Mouse (Mus musculus): Measurements from ENCODE around the gene Zfp706. TPM values are rescaled to one million over a fixed set of nuclear protein-coding genes. Genes with fewer than 3 reads are reported as not detected.
A peak's percentile ranks its signal among the peaks of the same experiment; 100 is the strongest.

Zfp706 gene
- polyA plus RNA-seq, 1 experiment from 2014 or later: 462 TPM

DNA sequence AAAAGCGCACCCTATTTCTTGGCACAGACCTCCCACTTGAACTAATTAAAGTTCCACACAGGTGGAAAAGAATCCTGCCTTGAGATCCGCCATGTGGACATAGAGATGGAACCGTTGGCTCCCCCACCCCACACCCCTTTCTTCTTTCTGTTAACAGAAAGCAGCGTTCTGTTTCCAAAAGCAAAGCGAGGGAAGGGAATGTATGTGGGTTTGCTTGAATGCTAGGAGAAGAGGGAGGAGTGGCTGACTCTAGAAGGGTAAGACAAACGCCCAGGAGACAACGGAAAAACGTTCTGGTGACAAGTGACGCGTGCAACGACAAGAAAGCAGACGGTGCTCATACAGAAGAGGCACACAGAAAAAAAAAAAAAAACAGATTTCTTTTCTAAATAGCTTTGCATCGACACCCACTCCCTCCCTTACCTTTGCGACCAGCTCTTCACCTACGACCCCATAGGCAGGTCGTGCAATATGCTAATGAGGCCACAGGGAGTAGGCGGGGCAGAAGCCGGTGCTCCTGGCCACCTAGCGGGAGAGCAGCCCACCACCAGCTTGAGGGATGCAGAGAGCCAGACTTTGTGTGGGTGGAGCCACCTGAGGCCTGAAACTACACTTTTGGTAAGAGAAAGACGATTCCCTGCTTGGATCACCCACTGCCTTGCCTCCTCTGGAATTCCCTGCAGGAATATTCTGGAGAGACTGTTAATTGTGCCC, 27.9 kb downstream of the Zfp706 start:
- H3K4me3 ChIP-seq (ENCODE audit: low read depth, low read length): peak overlapping the region; percentile 27
- H3K4me1 ChIP-seq (replicated peaks; ENCODE audit: control insufficient read depth, insufficient read depth, low read length): peaks cover 13% of the 10 kb centered on the region
- H3K4me2 ChIP-seq (ENCODE audit: low read length): peak overlapping the region; percentile 51
- no peaks in the 10 kb centered on the region for H3K9me3 ChIP-seq (ENCODE audit: control insufficient read depth, low read length)
- H3K9ac ChIP-seq (ENCODE audit: low read length): peak overlapping the region; percentile 6; the same call in 1 of the 2 replicates
- H3K36me3 ChIP-seq (ENCODE audit: control insufficient read depth, insufficient read depth, low read length): no peaks in the 10 kb centered on the region
- WGBS: 5% methylated on average over 20 of the region's 20 CpGs
- no peaks in the 10 kb centered on the region for H3K27me3 ChIP-seq (replicated peaks; ENCODE audit: control insufficient read depth, insufficient read depth, low read length)
- H3K27ac ChIP-seq (ENCODE audit: low read depth): no peak overlapping the region
- peak; percentile 74 for DNase-seq (ENCODE audit: low spot score)
- peak; percentile 80 for ATAC-seq (replicated peaks; ENCODE audit: low FRiP score, low TSS enrichment, low read depth)

DNA sequence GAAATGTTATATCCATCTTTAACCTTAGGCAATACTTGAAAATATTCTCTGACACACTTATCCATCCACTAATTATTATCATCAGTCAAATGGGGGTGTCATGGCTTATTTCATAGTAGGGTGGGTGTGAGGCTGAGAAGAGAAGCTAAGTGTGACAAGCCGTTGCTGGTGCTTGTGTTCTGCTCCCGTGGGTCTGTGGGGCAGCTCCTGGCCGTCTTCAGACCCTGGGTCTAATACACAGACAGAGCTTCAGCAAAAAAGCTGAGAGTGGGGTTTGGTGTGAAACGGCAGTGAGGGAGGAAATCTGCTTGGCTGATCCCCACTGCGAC, 28.4 kb downstream of the Zfp706 start:
- 27% methylated on average over 5 of the region's 5 CpGs for WGBS
- DNase-seq (ENCODE audit: low spot score): no peak
- H3K4me1 ChIP-seq (replicated peaks; ENCODE audit: control insufficient read depth, insufficient read depth, low read length): peaks cover 13% of the 10 kb centered on the region
- no peaks in the 10 kb centered on the region for H3K36me3 ChIP-seq (ENCODE audit: control insufficient read depth, insufficient read depth, low read length)
- H3K9me3 ChIP-seq (ENCODE audit: control insufficient read depth, low read length): no peaks in the 10 kb centered on the region
- H3K4me2 ChIP-seq (ENCODE audit: low read length): peak overlapping the region; percentile 51
- H3K27ac ChIP-seq (ENCODE audit: low read depth): no peak overlapping the region
- no peak for ATAC-seq (replicated peaks; ENCODE audit: low FRiP score, low TSS enrichment, low read depth)
- peak overlapping the region; percentile 27; the same call in 1 of the 2 replicates for H3K4me3 ChIP-seq (ENCODE audit: low read depth, low read length)
- no peak overlapping the region for H3K9ac ChIP-seq (ENCODE audit: low read length)
- H3K27me3 ChIP-seq (replicated peaks; ENCODE audit: control insufficient read depth, insufficient read depth, low read length): no peaks in the 10 kb centered on the region

DNA sequence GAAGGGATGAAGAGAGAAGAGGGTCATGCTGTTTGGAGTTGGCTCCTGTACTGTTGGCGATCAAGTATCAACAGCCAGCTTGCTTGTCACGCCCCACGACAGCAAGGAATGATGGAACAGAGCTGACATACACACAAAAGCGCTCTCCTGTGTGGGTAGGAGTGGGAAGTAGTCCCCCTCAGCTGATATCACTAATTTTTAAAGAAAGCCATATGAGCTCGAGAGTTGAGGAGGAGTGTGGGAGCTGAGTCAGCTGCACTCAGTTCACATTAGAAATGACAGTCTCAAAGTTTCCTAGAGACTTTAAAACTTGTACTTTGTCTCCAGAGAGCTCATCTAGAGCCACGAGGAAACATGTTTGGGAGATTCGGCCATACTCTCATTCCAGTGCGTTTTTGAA, 29.8 kb downstream of the Zfp706 start:
- Histone ChIP-seq H3K9ac (ENCODE audit: low read length) (no peak overlapping the region), H3K27ac (ENCODE audit: low read depth) (no peak overlapping the region), H3K27me3 (replicated peaks; ENCODE audit: control insufficient read depth, insufficient read depth, low read length) (no peaks in the 10 kb centered on the region), H3K4me2 (ENCODE audit: low read length) (no peak overlapping the region), H3K4me3 (ENCODE audit: low read depth, low read length) (no peak overlapping the region), H3K9me3 (ENCODE audit: control insufficient read depth, low read length) (no peaks in the 10 kb centered on the region), H3K36me3 (ENCODE audit: control insufficient read depth, insufficient read depth, low read length) (no peaks in the 10 kb centered on the region), H3K4me1 (replicated peaks; ENCODE audit: control insufficient read depth, insufficient read depth, low read length) (peaks cover 13% of the 10 kb centered on the region)
- DNase-seq (ENCODE audit: low spot score) (no peak), ATAC-seq (replicated peaks; ENCODE audit: low FRiP score, low TSS enrichment, low read depth) (no peak)
- 84% methylated on average over 8 of the region's 8 CpGs for WGBS

DNA sequence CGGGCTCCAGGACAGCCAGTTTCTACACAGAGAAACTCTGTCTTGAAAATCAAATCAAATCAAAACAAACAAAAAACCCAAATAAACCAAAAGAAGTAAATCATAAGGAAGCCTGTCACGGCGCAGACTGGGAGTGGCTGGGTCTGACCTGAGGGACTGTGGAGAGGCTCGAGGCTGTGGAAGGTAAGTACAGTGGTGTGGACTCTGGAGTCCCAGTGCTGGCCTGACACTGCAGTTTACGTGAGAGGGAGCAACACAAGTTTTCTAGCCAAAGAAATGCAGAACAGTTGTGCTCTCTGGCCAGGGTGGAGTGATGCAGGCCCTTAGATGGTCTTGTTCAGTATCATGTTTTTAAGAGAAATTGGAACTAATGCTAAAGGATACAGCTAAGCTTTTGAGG, 31.9 kb downstream of the Zfp706 start:
- Histone ChIP-seq H3K27me3 (replicated peaks; ENCODE audit: control insufficient read depth, insufficient read depth, low read length) (no peaks in the 10 kb centered on the region), H3K36me3 (ENCODE audit: control insufficient read depth, insufficient read depth, low read length) (no peaks in the 10 kb centered on the region), H3K4me3 (ENCODE audit: low read depth, low read length) (no peak overlapping the region), H3K4me1 (replicated peaks; ENCODE audit: control insufficient read depth, insufficient read depth, low read length) (peaks cover 13% of the 10 kb centered on the region), H3K9me3 (ENCODE audit: control insufficient read depth, low read length) (no peaks in the 10 kb centered on the region), H3K27ac (ENCODE audit: low read depth) (no peak overlapping the region), H3K4me2 (ENCODE audit: low read length) (no peak overlapping the region), H3K9ac (ENCODE audit: low read length) (no peak overlapping the region)
- no peak for ATAC-seq (replicated peaks; ENCODE audit: low FRiP score, low TSS enrichment, low read depth)
- WGBS: 69% methylated on average over 5 of the region's 5 CpGs
- DNase-seq (ENCODE audit: low spot score): no peak

DNA sequence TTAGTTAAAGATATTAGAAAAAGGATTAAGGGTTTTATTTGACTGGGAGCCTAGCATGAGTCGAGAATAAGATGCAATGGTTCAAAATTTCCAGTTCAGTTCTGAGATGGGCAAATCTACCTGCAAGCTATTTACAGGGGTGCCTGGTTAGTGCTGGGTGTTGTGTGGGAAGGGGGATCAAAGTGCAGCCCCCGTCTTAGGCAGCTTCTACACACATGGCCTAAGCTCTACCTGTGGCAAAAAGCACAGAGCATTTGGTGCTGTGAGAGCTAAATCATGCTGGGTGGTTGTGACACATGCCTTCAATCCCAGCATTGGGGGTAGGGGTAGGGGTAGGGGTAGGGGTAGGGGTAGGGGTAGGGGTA, 32.3 kb downstream of the Zfp706 start:
- no peak overlapping the region for H3K27ac ChIP-seq (ENCODE audit: low read depth)
- H3K4me2 ChIP-seq (ENCODE audit: low read length): no peak overlapping the region
- 74% methylated on average over 2 of the region's 2 CpGs for WGBS
- no peak overlapping the region for H3K9ac ChIP-seq (ENCODE audit: low read length)
- H3K9me3 ChIP-seq (ENCODE audit: control insufficient read depth, low read length): no peaks in the 10 kb centered on the region
- DNase-seq (ENCODE audit: low spot score) (no peak), ATAC-seq (replicated peaks; ENCODE audit: low FRiP score, low TSS enrichment, low read depth) (no peak)
- no peak overlapping the region for H3K4me3 ChIP-seq (ENCODE audit: low read depth, low read length)
- no peaks in the 10 kb centered on the region for H3K27me3 ChIP-seq (replicated peaks; ENCODE audit: control insufficient read depth, insufficient read depth, low read length)
- no peaks in the 10 kb centered on the region for H3K36me3 ChIP-seq (ENCODE audit: control insufficient read depth, insufficient read depth, low read length)
- H3K4me1 ChIP-seq (replicated peaks; ENCODE audit: control insufficient read depth, insufficient read depth, low read length): peaks cover 10% of the 10 kb centered on the region

DNA sequence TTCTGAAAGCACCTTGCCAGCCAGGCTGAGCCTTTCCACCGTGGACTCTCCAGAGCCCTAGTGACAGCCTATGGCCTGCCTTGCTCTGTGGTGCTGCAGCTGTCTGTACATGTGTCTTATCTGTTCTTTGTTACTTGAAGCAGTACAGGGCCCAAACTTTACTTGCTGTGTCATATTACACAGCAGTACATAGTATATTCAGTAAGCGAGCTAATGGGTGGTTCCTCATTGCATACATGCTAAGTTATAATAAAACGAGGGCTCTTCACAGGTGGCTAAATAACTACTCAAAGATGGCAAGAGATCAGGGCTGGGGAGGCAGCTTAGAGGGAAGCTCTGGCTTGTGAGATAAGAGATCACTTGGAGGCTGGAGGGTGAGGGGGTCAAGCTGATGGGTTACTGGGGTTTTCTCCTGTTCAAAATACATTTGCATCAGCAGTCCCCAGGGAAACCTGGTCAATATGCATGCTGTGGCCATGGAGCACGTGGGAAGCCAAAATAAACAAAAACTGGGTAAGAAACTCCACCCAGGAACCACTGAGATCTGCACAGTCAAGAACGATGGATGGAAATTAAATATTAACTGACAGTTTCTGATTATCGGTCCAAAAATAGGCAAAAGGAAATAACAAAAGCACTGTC, 32.8 kb downstream of the Zfp706 start:
- peak; percentile 44; the same call in 1 of the 2 replicates for ATAC-seq (replicated peaks; ENCODE audit: low FRiP score, low TSS enrichment, low read depth)
- 50% methylated on average over 6 of the region's 6 CpGs for WGBS

DNA sequence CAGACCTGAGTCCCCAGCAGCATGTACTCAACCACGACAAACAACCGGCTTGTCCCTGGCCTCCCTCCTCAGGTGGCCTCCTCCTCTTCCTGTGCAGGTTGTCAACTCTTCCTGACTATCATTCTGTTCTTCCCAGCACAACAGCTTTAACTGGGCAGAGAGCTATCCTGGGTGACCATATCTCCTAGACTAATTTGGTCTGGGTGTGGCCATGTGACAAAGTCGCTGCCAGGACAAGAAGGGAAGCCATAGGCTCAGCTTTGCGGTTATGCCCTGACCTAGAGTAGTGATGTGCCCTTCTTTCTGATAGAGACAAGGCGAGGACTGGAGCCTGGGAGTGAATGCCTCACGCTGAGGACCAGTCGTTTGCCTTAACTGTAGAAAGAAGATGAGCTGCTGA, 33.9 kb downstream of the Zfp706 start:
- no peaks in the 10 kb centered on the region for H3K27me3 ChIP-seq (replicated peaks; ENCODE audit: control insufficient read depth, insufficient read depth, low read length)
- H3K27ac ChIP-seq (ENCODE audit: low read depth): no peak overlapping the region
- ATAC-seq (replicated peaks; ENCODE audit: low FRiP score, low TSS enrichment, low read depth): no peak
- DNase-seq (ENCODE audit: low spot score): no peak
- H3K4me3 ChIP-seq (ENCODE audit: low read depth, low read length): no peak overlapping the region
- H3K36me3 ChIP-seq (ENCODE audit: control insufficient read depth, insufficient read depth, low read length): no peaks in the 10 kb centered on the region
- H3K9ac ChIP-seq (ENCODE audit: low read length): no peak overlapping the region
- H3K9me3 ChIP-seq (ENCODE audit: control insufficient read depth, low read length): no peaks in the 10 kb centered on the region
- 78% methylated on average over 7 of the region's 7 CpGs for WGBS
- no peaks in the 10 kb centered on the region for H3K4me1 ChIP-seq (replicated peaks; ENCODE audit: control insufficient read depth, insufficient read depth, low read length)
- no peak overlapping the region for H3K4me2 ChIP-seq (ENCODE audit: low read length)

More for the DNA sequence above, 32.8 kb downstream of the Zfp706 start:
- Histone ChIP-seq H3K36me3 (ENCODE audit: control insufficient read depth, insufficient read depth, low read length) (no peaks in the 10 kb centered on the region), H3K27ac (ENCODE audit: low read depth) (no peak overlapping the region), H3K27me3 (replicated peaks; ENCODE audit: control insufficient read depth, insufficient read depth, low read length) (no peaks in the 10 kb centered on the region), H3K4me2 (ENCODE audit: low read length) (no peak overlapping the region), H3K4me1 (replicated peaks; ENCODE audit: control insufficient read depth, insufficient read depth, low read length) (peaks cover 5% of the 10 kb centered on the region), H3K9ac (ENCODE audit: low read length) (no peak overlapping the region), H3K9me3 (ENCODE audit: control insufficient read depth, low read length) (no peaks in the 10 kb centered on the region), H3K4me3 (ENCODE audit: low read depth, low read length) (no peak overlapping the region)
- DNase-seq (ENCODE audit: low spot score): no peak

DNA sequence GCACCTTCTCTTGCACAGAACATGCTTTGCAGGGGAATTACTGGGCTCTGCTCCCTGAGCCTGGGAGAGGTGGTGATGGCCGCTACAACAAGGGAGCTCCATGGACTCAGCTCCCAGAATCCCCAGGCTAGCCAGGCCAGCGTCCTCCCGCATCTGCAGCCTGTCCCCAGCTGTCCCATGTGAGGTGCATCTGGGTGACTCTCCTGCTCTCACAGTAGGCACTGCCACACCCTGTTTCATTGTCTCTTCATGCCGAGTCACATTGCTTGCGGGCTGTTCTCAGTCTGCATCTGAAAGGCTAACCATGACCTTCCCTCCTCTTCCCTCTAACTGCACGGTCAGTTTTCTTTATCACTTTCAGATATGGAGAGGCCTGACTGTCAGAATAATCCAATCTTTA, 34.3 kb downstream of the Zfp706 start:
- H3K36me3 ChIP-seq (ENCODE audit: control insufficient read depth, insufficient read depth, low read length): no peaks in the 10 kb centered on the region
- ATAC-seq (replicated peaks; ENCODE audit: low FRiP score, low TSS enrichment, low read depth): no peak

DNA sequence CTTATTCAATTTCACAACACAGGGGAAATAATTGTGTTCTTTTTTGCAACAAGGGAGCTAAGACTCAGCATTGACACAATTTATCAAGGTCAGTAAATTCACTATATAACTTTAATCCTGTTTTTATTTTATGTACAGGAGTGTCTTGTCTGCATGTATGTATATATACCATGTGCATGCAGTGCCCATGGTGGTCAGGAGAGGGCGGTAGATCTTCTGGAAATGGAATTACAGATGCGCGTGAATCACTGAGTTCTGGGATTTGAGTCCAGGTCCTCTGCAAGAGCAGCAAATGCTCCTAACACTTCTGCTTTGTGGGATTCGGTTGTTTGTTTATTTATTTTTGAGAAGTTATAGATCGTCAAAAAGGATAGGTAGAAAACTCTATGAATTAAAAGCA, 37.8 kb downstream of the Zfp706 start:
- Histone ChIP-seq H3K4me2 (ENCODE audit: low read length) (no peak overlapping the region), H3K27ac (ENCODE audit: low read depth) (no peak overlapping the region), H3K36me3 (ENCODE audit: control insufficient read depth, insufficient read depth, low read length) (no peaks in the 10 kb centered on the region), H3K27me3 (replicated peaks; ENCODE audit: control insufficient read depth, insufficient read depth, low read length) (no peaks in the 10 kb centered on the region), H3K9ac (ENCODE audit: low read length) (no peak overlapping the region), H3K9me3 (ENCODE audit: control insufficient read depth, low read length) (no peaks in the 10 kb centered on the region), H3K4me1 (replicated peaks; ENCODE audit: control insufficient read depth, insufficient read depth, low read length) (peaks cover 13% of the 10 kb centered on the region; the same call in 1 of the 2 replicates), H3K4me3 (ENCODE audit: low read depth, low read length) (no peak overlapping the region)
- ATAC-seq (replicated peaks; ENCODE audit: low FRiP score, low TSS enrichment, low read depth): no peak
- no peak for DNase-seq (ENCODE audit: low spot score)
- WGBS: 86% methylated on average over 5 of the region's 5 CpGs

More for the DNA sequence above, 34.3 kb downstream of the Zfp706 start:
- no peak overlapping the region for H3K4me2 ChIP-seq (ENCODE audit: low read length)
- H3K27me3 ChIP-seq (replicated peaks; ENCODE audit: control insufficient read depth, insufficient read depth, low read length): no peaks in the 10 kb centered on the region
- WGBS: 74% methylated on average over 6 of the region's 6 CpGs
- no peaks in the 10 kb centered on the region for H3K9me3 ChIP-seq (ENCODE audit: control insufficient read depth, low read length)
- H3K9ac ChIP-seq (ENCODE audit: low read length): no peak overlapping the region
- H3K4me3 ChIP-seq (ENCODE audit: low read depth, low read length): no peak overlapping the region
- no peak for DNase-seq (ENCODE audit: low spot score)
- H3K4me1 ChIP-seq (replicated peaks; ENCODE audit: control insufficient read depth, insufficient read depth, low read length): no peaks in the 10 kb centered on the region
- H3K27ac ChIP-seq (ENCODE audit: low read depth): no peak overlapping the region
